Mouse (Mus musculus) heart, postnatal 14 days (tissue): ENCODE results near the gene Zfp618. TPM values are rescaled to one million over a fixed set of nuclear protein-coding genes. Genes with fewer than 3 reads are reported as not detected.

ENCODE experiments used
- DNase-seq, 2 experiments: peaks; one replicate each; pipeline ENCODE4 v3.0.0; 2021 to 2022
- intact Hi-C: fragments of 180-260 bp; cut with DNase I; formaldehyde crosslinking; loops from one replicate; pipeline ENCODE4 v1.15.1; 2025
- total RNA-seq, 2 experiments: library from RNA; stranded (reverse); gene quantifications; 2 replicates each; pipeline ENCODE4 v1.2.3; 2021

Gene Zfp618
- total RNA-seq, 2 experiments from 2014 or later = 1.6 to 1.8 TPM

GRCm38 (mm10) chr4:63129891-63130624 lies 164.7 kb downstream of the Zfp618 start:
- peak; percentile 38 to 71 for DNase-seq
- intact Hi-C loops = no loop called here

DNA sequence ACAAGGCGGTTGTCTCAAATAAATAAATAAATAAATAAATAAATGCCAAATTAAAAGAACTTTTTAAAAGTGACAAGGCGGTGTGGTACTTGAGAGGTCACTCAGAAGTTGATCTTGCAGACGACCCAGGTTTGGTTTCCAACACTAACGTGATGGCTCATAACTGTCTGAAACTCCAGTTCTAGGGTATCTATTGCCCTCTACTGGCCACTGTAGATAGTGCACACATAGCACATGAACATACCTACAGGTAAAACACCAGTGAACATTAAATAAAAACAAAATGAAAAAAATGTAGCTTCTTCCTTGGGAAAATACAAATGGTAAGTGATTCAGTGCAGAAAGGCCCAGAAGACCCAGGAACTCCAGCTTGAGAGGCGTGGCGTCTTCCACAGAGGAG lies 181.9 kb downstream of the Zfp618 start:
- intact Hi-C loops = no loop called here
- no peak for DNase-seq

DNA sequence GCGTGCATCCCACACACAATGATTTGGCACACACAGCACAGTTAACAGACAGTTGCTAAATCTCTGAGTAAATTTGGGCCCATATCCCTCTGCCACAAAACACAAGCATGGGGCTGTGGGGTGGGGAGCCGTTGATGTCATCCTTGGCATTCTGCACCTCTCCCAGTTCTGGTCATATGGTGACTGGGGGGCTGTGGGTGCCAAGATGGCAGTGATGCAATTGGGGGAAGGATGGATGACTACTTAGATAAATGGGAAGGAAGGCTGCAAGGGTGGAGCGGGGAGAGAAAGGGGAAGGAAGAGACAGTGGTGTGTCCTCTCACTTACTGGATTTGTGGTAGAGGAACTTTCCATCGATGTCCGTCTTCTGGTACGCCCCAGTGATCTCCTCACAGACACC lies 185.8 kb downstream of the Zfp618 start:
- no peak for DNase-seq

DNA sequence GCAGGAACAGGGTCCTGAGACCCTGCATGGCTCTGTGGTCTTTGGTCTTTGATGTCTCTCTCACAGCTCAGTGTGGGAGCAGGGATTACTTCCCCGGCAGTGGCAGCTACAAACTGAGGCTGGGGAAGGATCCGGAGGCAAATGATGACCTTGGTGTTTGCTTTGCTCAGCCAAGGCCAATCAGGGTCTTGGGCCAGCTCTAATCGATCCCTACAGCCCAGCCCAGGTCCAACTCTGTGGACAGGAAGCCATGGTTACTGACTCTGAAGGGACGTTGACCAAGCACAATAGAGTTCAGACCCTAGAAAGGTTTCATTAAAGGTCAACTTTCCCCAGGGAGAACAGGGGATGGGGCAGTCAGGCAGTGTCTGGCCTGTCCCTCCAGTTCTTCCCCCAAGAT lies 188.7 kb downstream of the Zfp618 start:
- intact Hi-C loops = no loop called here
- DNase-seq = no peak

More for the DNA sequence above, 185.8 kb downstream of the Zfp618 start:
- intact Hi-C loops = no loop called here

- DNase-seq = no peak
- intact Hi-C loops = no loop called here
Observed at GRCm38 (mm10) chr4:63154699-63155098, 189.3 kb downstream of the Zfp618 start, which contains the start of gene Ambp. TSS of gene Ambp (minus strand) at chr4:63154799.

GRCm38 (mm10) chr4:63155596-63155995 lies 190.2 kb downstream of the Zfp618 start:
- intact Hi-C loops = no loop called here

DNA sequence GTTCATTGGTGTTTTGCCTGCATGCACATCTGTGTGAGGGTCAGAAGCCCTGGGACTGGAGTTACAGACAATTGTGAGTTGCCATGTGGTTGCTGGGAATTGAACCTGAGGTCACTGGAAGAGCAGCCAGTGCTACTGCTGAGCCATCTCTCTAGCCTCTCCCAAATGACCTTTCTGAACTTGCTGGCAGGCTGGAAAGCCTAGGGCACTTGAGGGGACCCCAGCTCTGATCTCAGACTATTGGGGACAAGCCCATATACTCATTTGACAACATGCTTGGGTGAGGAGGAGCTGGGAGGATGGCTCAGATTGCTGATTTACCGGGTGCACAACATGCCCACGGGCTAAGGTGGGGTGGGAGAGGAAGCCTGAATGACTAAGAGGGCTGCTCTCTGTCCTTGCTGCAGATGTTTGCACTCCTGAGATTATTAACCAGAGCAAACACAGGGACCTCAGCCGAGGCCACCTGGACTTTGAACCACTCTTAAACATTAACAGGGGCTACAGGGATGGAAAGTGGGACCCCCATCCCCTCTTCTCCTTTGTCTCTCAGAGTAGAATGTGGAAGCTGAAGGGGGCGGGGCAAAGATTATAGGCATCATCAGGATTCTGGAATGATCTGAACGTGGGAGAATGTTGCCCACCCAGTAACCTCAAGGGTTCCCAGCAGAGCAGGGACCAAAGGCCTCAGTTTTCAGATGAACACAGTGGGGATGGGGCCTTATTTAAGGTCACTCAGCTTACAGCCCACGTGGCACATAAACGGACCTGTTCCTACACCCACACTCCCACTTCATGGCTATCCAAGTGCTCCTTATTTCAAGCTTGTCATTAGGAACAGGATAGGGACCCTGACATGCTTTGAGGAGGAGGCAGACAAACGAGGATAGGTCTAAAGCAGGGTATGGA lies 191.6 kb downstream of the Zfp618 start:
- intact Hi-C loops = no loop called here
- no peak for DNase-seq

More at GRCm38 (mm10) chr4:63155596-63155995, 190.2 kb downstream of the Zfp618 start:
- no peak for DNase-seq

DNA sequence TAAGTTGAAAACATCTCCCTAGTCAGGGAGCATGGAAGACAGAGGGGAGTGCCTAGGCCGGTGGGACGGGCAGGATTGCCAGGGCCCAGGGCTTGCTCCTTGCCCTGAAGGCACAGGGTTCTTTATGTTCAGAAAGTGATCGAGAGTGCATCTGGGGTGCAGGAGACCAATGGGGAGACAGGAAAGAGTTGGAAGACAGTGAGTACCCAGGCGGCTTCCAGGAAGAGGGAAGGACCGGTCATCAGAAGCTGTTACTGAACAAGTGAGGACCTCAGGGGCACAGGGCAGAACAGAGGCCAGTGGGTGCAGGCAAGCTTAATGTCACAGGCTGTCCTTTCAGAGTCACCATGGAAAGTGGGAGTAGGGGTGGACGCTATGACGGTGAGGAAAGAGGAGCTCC lies 192.8 kb downstream of the Zfp618 start:
- no peak for DNase-seq
- intact Hi-C loops = loop anchor here (2.0 kb wide), 1 partner anchor 149 kb away; no protein-coding TSS in a partner anchor

DNA sequence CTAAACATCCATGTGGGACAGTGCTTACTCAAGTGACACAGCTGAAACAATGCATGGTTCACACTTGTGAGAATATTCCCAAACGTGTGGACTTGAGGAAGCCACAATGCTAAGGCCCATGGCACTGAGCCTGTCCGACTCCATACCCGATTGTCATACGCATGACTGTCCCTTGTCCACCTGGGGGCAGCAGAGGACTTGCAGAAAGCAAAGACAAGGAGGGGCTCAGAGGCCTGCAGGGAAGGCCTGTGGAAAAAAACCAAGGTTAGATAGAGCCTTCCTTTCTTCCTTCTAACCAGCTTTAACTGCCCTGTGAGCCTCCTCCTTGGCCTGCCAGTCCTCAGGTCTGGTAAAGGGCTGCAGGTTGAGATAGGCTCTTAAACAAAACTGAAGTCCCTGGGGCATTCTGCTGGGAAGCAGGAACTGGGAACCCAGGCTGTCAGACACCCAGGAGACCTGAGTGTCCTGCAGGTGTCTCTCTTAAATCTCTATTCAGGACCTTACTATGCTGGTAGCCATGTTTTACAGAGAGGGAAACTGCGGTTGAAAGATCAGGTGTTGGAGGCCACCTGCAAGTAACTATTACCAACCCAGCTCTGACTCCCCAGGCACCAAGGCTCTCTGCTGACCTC lies 193.7 kb downstream of the Zfp618 start:
- intact Hi-C loops = loop anchor here (1.0 to 2.0 kb wide), 2 partner anchors 148 to 160 kb away; no protein-coding TSS in a partner anchor

GRCm38 (mm10) chr4:63165636-63166035 lies 200.3 kb downstream of the Zfp618 start:
- DNase-seq = no peak
- intact Hi-C loops = no loop called here

More for the DNA sequence above, 193.7 kb downstream of the Zfp618 start:
- peak; percentile 84 to 92 for DNase-seq

DNA sequence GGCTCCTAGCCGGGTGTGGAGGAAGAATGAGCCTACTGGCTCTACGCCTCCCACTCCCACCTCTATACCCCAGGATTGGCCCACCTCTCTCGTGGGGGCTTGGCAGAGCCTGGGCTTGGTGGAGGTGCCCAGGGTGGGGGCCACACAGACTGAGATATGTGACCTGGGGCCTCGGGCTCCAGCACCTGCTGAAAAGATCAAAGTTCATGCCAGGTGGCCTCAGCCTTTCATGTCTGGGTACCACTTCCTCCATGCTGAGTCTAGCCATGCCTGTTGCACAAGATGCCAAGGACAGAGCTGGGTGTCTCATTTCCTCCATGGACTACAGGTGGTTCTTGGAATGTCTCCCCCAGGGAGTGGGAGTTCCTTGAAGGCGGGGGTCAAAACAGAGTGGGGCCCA lies 200.9 kb downstream of the Zfp618 start:
- intact Hi-C loops = no loop called here
- no peak for DNase-seq

- intact Hi-C loops = no loop called here
- DNase-seq = no peak
Observed at GRCm38 (mm10) chr4:63170061-63170460, 204.7 kb downstream of the Zfp618 start.

- no peak for DNase-seq
- intact Hi-C loops = no loop called here
Observed at GRCm38 (mm10) chr4:63171122-63171521, 205.7 kb downstream of the Zfp618 start.

DNA sequence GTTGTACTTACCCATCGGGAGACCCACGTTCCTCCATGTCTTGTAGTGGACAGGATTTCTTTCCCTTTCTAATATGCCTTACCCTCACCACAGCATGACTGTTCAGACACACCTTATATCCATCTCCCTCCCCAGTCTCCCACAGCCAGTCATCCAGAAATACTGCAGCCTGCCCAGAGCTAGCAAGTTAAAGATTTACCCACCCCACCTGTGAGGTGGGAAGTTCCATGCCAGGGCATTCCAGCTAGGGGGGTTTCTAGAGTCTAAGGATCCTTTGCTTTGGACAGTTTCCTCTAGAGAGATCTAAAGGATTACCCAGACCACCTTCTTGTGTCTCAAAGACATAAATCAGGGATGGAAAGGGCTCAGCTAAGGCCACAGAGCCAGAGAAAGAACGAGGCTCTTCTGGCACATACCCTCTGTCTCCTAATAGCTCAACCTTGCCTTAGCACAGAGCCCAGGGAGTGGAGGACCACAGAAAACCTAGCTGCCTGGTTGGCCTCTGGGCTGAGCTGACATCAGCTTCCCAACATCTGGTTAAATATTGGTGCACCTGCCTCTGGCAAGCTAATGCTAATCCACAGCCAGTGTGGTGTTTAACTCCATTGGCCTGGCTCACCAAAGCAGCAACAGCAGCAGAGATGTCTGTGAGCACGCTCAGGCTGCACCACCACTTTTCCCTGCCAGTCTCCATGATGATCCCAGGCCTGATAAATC lies 206.8 kb downstream of the Zfp618 start, which contains the start of gene Kif12:
Kif12 (minus strand) TSS at position 163 of the 717 bp plus-strand sequence.
- intact Hi-C loops = no loop called here
- no peak for DNase-seq

DNA sequence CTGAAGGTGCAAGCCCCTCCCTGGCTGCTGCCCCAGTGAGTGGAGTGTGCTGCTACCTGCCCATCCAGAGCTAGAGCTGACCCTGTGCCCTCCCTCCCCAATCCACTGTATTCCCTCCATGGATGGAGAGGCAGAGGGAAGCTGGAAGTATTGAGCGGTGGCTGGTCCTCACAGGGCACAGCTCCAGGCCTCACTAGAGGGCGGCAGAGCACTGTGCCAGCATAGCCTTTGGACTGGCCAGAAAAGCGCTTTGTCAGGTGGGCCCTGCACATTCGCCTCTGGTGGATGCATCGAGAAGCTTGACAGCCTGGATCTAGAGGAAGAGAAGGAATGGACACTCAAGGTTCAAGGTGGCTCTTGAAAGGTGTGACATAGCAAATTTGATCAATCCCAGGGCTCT lies 216.2 kb downstream of the Zfp618 start:
- intact Hi-C loops = loop anchor here (1.0 kb wide), 1 partner anchor 138 kb away; no protein-coding TSS in a partner anchor
- peak; percentile 66 to 78 for DNase-seq

- intact Hi-C loops = loop anchor here (2.0 kb wide), 1 partner anchor 28 kb away; the partner anchor contains the start of gene Col27a1
- DNase-seq = peak in 1 of 2 experiments; percentile 22
Observed at GRCm38 (mm10) chr4:63186281-63186870, 221.0 kb downstream of the Zfp618 start.
